13 mouse cellular contexts compared by ENCODE assay signal in genomic region chr6:128029517-128030348, GRCm38 (mm10).
DNase-seq lines count a peak whose midpoint lies in the region; ATAC-seq and TF ChIP-seq lines count a peak whose summit lies in the region.
"Had no signal": no experiment of that assay in that cellular context is flagged by ENCODE, and none has a peak within 500 bp of the region (broad histone marks: within the 10 kb centered on the region; RNA-seq: fewer than 3 reads in every experiment).

No protein-coding gene starts in this region.

- 84% methylated on average over 9 of the region's 9 CpGs for WGBS in forebrain, embryonic 15.5 days
- 89% methylated on average over 9 of the region's 9 CpGs for WGBS in forebrain, embryonic 14.5 days
- WGBS in hindbrain, postnatal 0 days: 78% methylated on average over 9 of the region's 9 CpGs
- WGBS in hindbrain, embryonic 12.5 days: 81% methylated on average over 9 of the region's 9 CpGs

- no peak for DNase-seq in forebrain, embryonic 14.5 days (ENCODE audit: low spot score)
- DNase-seq in hindbrain, postnatal 0 days (ENCODE audit: low spot score): no peak
- DNase-seq in NIH3T3 (ENCODE audit: low read depth): peak; percentile 73
- peak; percentile 62 for DNase-seq in gastrocnemius, postnatal 14 days
- no peak for DNase-seq in right cerebral cortex, adult 2 months (ENCODE audit: low spot score in 2 of 2)
- DNase-seq: lung, adult 18-20 months had no signal

- H3K27ac ChIP-seq in forebrain, embryonic 15.5 days (replicated peaks): 0 out of 2 replicates have a peak overlapping the region, but pooled peaks have one; percentile 11
- no peak overlapping the region for H3K27ac ChIP-seq in forebrain, embryonic 14.5 days (ENCODE audit: low read depth, low read length)
- H3K27ac ChIP-seq in hindbrain, postnatal 0 days: peak overlapping the region; percentile 65; the same call in 1 of the 2 replicates
- no peak overlapping the region for H3K27ac ChIP-seq in hindbrain, embryonic 12.5 days
- H3K27ac ChIP-seq: limb, embryonic 15.5 days; macrophage; neural tube, embryonic 13.5 days had no signal

- TF ChIP-seq CTCF in hindbrain, postnatal 0 days (IDR thresholded peaks at IDR 0.05; ENCODE audit: low read depth): no peak

- intact Hi-C loops in gastrocnemius, postnatal 14 days (cut with DNase I; ENCODE audit: low total_unique reads): loop anchor here (5.0 to 10.0 kb wide), 3 partner anchors 57 to 115 kb away; partner anchors contain the start of gene Tspan9

- H3K4me1 ChIP-seq in forebrain, embryonic 15.5 days: peaks cover 38% of the 10 kb centered on the region
- H3K4me1 ChIP-seq in forebrain, embryonic 14.5 days (ENCODE audit: control insufficient read depth, insufficient read depth, low read length): peaks cover 6% of the 10 kb centered on the region
- H3K4me1 ChIP-seq in hindbrain, postnatal 0 days (ENCODE audit: insufficient read depth, low read length): peaks cover 42% of the 10 kb centered on the region
- peaks cover 34% of the 10 kb centered on the region for H3K4me1 ChIP-seq in hindbrain, embryonic 12.5 days

- H3K9ac ChIP-seq in forebrain, embryonic 15.5 days (replicated peaks): no peak overlapping the region
- H3K9ac ChIP-seq in forebrain, embryonic 14.5 days (ENCODE audit: low read length): no peak overlapping the region
- H3K9ac ChIP-seq in hindbrain, postnatal 0 days (replicated peaks; ENCODE audit: low read length): no peak overlapping the region; the same call in 1 of the 2 replicates
- H3K9ac ChIP-seq in hindbrain, embryonic 12.5 days: no peak overlapping the region
- H3K9ac ChIP-seq: limb, embryonic 15.5 days; neural tube, embryonic 13.5 days had no signal

- no peak overlapping the region for H3K4me3 ChIP-seq in forebrain, embryonic 15.5 days
- no peak overlapping the region for H3K4me3 ChIP-seq in forebrain, embryonic 14.5 days (ENCODE audit: low read depth, low read length)
- H3K4me3 ChIP-seq in hindbrain, postnatal 0 days (ENCODE audit: low read length): no peak overlapping the region
- H3K4me3 ChIP-seq in hindbrain, embryonic 12.5 days: no peak overlapping the region
- H3K4me3 ChIP-seq: limb, embryonic 15.5 days; neural tube, embryonic 13.5 days had no signal

- ATAC-seq in forebrain, embryonic 15.5 days (replicated peaks): no peak
- no peak for ATAC-seq in forebrain, embryonic 14.5 days
- ATAC-seq in hindbrain, postnatal 0 days: no peak
- ATAC-seq in hindbrain, embryonic 12.5 days (ENCODE audit: low FRiP score): no peak
- ATAC-seq: intestine, embryonic 16.5 days; midbrain, embryonic 16.5 days had no signal

- H3K9me3 ChIP-seq in forebrain, embryonic 15.5 days: no peaks in the 10 kb centered on the region
- no peaks in the 10 kb centered on the region for H3K9me3 ChIP-seq in forebrain, embryonic 14.5 days (replicated peaks; ENCODE audit: control insufficient read depth, low read length)
- no peaks in the 10 kb centered on the region for H3K9me3 ChIP-seq in hindbrain, postnatal 0 days (ENCODE audit: low read length)
- no peaks in the 10 kb centered on the region for H3K9me3 ChIP-seq in hindbrain, embryonic 12.5 days (replicated peaks)
- H3K9me3 ChIP-seq: limb, embryonic 15.5 days; neural tube, embryonic 13.5 days had no signal

- H3K27me3 ChIP-seq in forebrain, embryonic 15.5 days: peaks cover 16% of the 10 kb centered on the region
- peaks cover 13% of the 10 kb centered on the region for H3K27me3 ChIP-seq in forebrain, embryonic 14.5 days (replicated peaks; ENCODE audit: control insufficient read depth, insufficient read depth, low read length)
- no peaks in the 10 kb centered on the region for H3K27me3 ChIP-seq in hindbrain, postnatal 0 days (ENCODE audit: insufficient read depth, low read length)
- peaks cover 12% of the 10 kb centered on the region for H3K27me3 ChIP-seq in hindbrain, embryonic 12.5 days
- H3K27me3 ChIP-seq: limb, embryonic 15.5 days had no signal

- H3K36me3 ChIP-seq in forebrain, embryonic 15.5 days: no peaks in the 10 kb centered on the region
- no peaks in the 10 kb centered on the region for H3K36me3 ChIP-seq in forebrain, embryonic 14.5 days (ENCODE audit: control insufficient read depth, insufficient read depth, low read length)
- H3K36me3 ChIP-seq in hindbrain, postnatal 0 days (ENCODE audit: insufficient read depth, low read length): no peaks in the 10 kb centered on the region
- H3K36me3 ChIP-seq in hindbrain, embryonic 12.5 days: no peaks in the 10 kb centered on the region
- H3K36me3 ChIP-seq: neural tube, embryonic 13.5 days had no signal

- 0 out of 2 replicates have a peak overlapping the region, but pooled peaks have one; percentile 14 for H3K4me2 ChIP-seq in forebrain, embryonic 15.5 days (replicated peaks)
- H3K4me2 ChIP-seq in forebrain, embryonic 14.5 days (ENCODE audit: low read length): no peak overlapping the region
- H3K4me2 ChIP-seq in hindbrain, postnatal 0 days (ENCODE audit: low read depth, low read length): no peak overlapping the region
- no peak overlapping the region for H3K4me2 ChIP-seq in hindbrain, embryonic 12.5 days (replicated peaks)
- H3K4me2 ChIP-seq: limb, embryonic 15.5 days; neural tube, embryonic 13.5 days had no signal

Comparison
In these comparisons a context has a peak if more than half of its experiments do, and no peak if none do; other contexts are left out.
1. H3K27ac ChIP-seq: peak in forebrain, embryonic 15.5 days (single experiment) and hindbrain, postnatal 0 days (single experiment); none in forebrain, embryonic 14.5 days (single experiment) and hindbrain, embryonic 12.5 days (single experiment).
2. DNase-seq: peak in NIH3T3 (single experiment) and gastrocnemius, postnatal 14 days (single experiment); none in forebrain, embryonic 14.5 days (single experiment), hindbrain, postnatal 0 days (single experiment) and right cerebral cortex, adult 2 months (0 of 2).